Mouse (Mus musculus): Measurements from ENCODE around the gene Pknox2. TPM values are rescaled to one million over a fixed set of nuclear protein-coding genes. Genes with fewer than 3 reads are reported as not detected.

Gene Pknox2
- 46.1 and 52.3 TPM in 2 replicates for polyA plus RNA-seq (2015; fragmentation: Nextera tagmentation; extraction: Ambion mirVana)

- peak within 1 kb of the TSS; percentile 85 for H3K4me2 ChIP-seq
- no peaks in the 10 kb centered on the region for H3K36me3 ChIP-seq
- peak within 1 kb of the TSS; percentile 95 for H3K27ac ChIP-seq (replicated peaks)
- H3K4me1 ChIP-seq: peaks cover 35% of the 10 kb centered on the region
- peak; percentile 85 for ATAC-seq (ENCODE audit: low FRiP score)
- peak within 1 kb of the TSS; percentile 82 for H3K9ac ChIP-seq (replicated peaks)
- peak within 1 kb of the TSS; percentile 70 for H3K4me3 ChIP-seq (replicated peaks)
- 2% methylated on average over 9 of the region's 13 CpGs for WGBS
- H3K9me3 ChIP-seq (replicated peaks): no peaks in the 10 kb centered on the region
- H3K27me3 ChIP-seq (replicated peaks): no peaks in the 10 kb centered on the region; the same call in 1 of the 2 replicates
Measured at GRCm38 (mm10) chr9:37147359-37147685, at the start of gene Pknox2. Gene Pknox2 (minus strand): TSS chr9:37147407.

GRCm38 (mm10) chr9:37188024-37188423, 40.8 kb upstream of the Pknox2 start:
- Histone ChIP-seq H3K27me3 (replicated peaks) (no peaks in the 10 kb centered on the region), H3K27ac (replicated peaks) (no peak overlapping the region), H3K4me2 (no peak overlapping the region), H3K4me1 (0 out of 2 replicates have a peak, but pooled peaks cover 4% of the 10 kb centered on the region), H3K36me3 (no peaks in the 10 kb centered on the region), H3K9me3 (replicated peaks) (no peaks in the 10 kb centered on the region), H3K4me3 (replicated peaks) (no peak overlapping the region), H3K9ac (replicated peaks) (no peak overlapping the region)
- 92% methylated on average over 3 of the region's 3 CpGs for WGBS
- no peak for ATAC-seq (ENCODE audit: low FRiP score)

DNA sequence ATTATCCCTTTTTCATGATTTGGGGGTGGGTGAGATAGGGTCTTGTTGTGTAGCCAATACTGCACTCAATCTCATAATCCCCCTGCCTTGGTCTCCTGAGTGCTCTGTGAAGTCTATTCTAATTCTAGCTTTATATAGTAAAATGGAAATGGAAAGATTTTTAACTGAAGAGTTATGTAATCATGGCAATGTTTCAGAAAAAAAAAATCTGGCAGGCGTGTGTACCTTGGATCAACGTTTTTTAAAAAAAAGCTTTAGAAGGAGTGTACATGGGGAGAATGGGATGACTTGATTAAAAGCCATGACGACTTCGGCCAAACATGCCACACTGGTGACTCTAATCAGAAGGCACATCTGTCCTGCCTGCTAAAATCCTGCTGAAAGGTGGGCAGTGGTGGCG, 40.2 kb upstream of the Pknox2 start:
- Histone ChIP-seq H3K9ac (replicated peaks) (no peak overlapping the region), H3K4me2 (no peak overlapping the region), H3K27me3 (replicated peaks) (no peaks in the 10 kb centered on the region), H3K4me3 (replicated peaks) (no peak overlapping the region), H3K9me3 (replicated peaks) (no peaks in the 10 kb centered on the region), H3K27ac (replicated peaks) (no peak overlapping the region), H3K36me3 (no peaks in the 10 kb centered on the region), H3K4me1 (0 out of 2 replicates have a peak, but pooled peaks cover 4% of the 10 kb centered on the region)
- ATAC-seq (ENCODE audit: low FRiP score): no peak
- 88% methylated on average over 5 of the region's 5 CpGs for WGBS

DNA sequence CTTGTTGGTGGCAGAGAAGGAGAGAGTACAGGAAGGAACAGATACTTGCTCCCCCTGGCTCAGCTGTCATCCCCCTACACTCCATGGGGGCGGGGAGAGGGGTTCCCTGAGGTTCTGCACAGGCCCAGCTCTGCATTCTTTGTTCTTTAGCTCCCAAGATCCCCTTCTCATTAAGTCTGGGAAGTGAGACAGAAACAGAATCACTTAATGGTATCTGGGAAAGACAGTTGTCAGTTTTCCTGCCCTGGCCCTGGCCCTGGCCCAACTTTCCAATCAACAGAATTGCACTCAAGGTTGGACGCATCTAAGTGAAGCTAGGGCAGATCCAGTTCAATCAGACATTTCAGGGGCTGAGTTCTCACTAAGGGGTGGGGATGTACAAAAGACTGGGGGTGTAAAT, 36.0 kb upstream of the Pknox2 start:
- no peaks in the 10 kb centered on the region for H3K36me3 ChIP-seq
- no peak overlapping the region for H3K27ac ChIP-seq (replicated peaks)
- ATAC-seq (ENCODE audit: low FRiP score): no peak
- peaks cover 28% of the 10 kb centered on the region; the same call in 1 of the 2 replicates for H3K4me1 ChIP-seq
- WGBS: 79% methylated on average over 2 of the region's 2 CpGs
- no peak overlapping the region for H3K9ac ChIP-seq (replicated peaks)
- no peak overlapping the region for H3K4me2 ChIP-seq
- H3K4me3 ChIP-seq (replicated peaks): no peak overlapping the region
- no peaks in the 10 kb centered on the region for H3K27me3 ChIP-seq (replicated peaks)
- no peaks in the 10 kb centered on the region for H3K9me3 ChIP-seq (replicated peaks)

- 64% methylated on average over 5 of the region's 5 CpGs for WGBS
- H3K4me1 ChIP-seq: peaks cover 43% of the 10 kb centered on the region
- ATAC-seq (ENCODE audit: low FRiP score): no peak
- H3K27ac ChIP-seq (replicated peaks): 0 out of 2 replicates have a peak overlapping the region, but pooled peaks have one; percentile 37
- no peaks in the 10 kb centered on the region for H3K27me3 ChIP-seq (replicated peaks)
- H3K9ac ChIP-seq (replicated peaks): no peak overlapping the region
- H3K4me2 ChIP-seq: no peak overlapping the region
- no peaks in the 10 kb centered on the region for H3K36me3 ChIP-seq
- H3K4me3 ChIP-seq (replicated peaks): no peak overlapping the region
- no peaks in the 10 kb centered on the region for H3K9me3 ChIP-seq (replicated peaks)
Measured at GRCm38 (mm10) chr9:37181596-37181995, 34.4 kb upstream of the Pknox2 start.

- Histone ChIP-seq H3K27ac (replicated peaks) (0 out of 2 replicates have a peak overlapping the region, but pooled peaks have one; percentile 7), H3K4me3 (replicated peaks) (no peak overlapping the region), H3K4me2 (no peak overlapping the region), H3K27me3 (replicated peaks) (0 out of 2 replicates have a peak, but pooled peaks cover 3% of the 10 kb centered on the region), H3K36me3 (no peaks in the 10 kb centered on the region), H3K9me3 (replicated peaks) (no peaks in the 10 kb centered on the region), H3K9ac (replicated peaks) (no peak overlapping the region), H3K4me1 (peaks cover 52% of the 10 kb centered on the region)
- WGBS: 91% methylated on average over 4 of the region's 4 CpGs
- no peak for ATAC-seq (ENCODE audit: low FRiP score)
Measured at GRCm38 (mm10) chr9:37179596-37179995, 32.4 kb upstream of the Pknox2 start.

GRCm38 (mm10) chr9:37178911-37179310, 31.7 kb upstream of the Pknox2 start:
- Histone ChIP-seq H3K9me3 (replicated peaks) (no peaks in the 10 kb centered on the region), H3K4me1 (peaks cover 52% of the 10 kb centered on the region), H3K27ac (replicated peaks) (peak overlapping the region; percentile 60), H3K27me3 (replicated peaks) (0 out of 2 replicates have a peak, but pooled peaks cover 3% of the 10 kb centered on the region), H3K9ac (replicated peaks) (no peak overlapping the region), H3K4me2 (no peak overlapping the region), H3K4me3 (replicated peaks) (no peak overlapping the region), H3K36me3 (no peaks in the 10 kb centered on the region)
- peak; percentile 30; the same call in 1 of the 2 replicates for ATAC-seq (ENCODE audit: low FRiP score)
- 14% methylated on average over 4 of the region's 4 CpGs for WGBS

DNA sequence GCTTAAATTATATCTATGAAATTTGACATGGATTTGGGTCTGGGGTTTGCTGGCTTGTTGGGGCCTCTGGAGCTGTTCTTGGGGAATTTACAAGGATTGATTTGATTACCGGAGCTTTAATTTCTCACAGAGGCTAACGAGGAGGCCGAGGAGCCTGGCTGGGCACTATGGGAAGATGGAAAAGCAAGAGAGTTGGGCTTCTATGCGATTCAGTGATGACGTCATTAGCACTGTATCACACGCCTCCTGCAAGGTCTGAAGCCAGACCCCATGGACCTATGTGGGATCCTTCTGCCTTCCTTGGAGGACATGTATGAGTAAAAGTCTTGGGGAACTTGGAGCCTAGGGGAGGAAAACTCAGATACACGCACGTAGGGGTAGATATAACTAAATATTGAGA, 30.3 kb upstream of the Pknox2 start:
- Histone ChIP-seq H3K4me1 (peaks cover 52% of the 10 kb centered on the region), H3K27ac (replicated peaks) (peak overlapping the region; percentile 20; the same call in 1 of the 2 replicates), H3K9me3 (replicated peaks) (no peaks in the 10 kb centered on the region), H3K4me2 (no peak overlapping the region), H3K27me3 (replicated peaks) (0 out of 2 replicates have a peak, but pooled peaks cover 5% of the 10 kb centered on the region), H3K36me3 (no peaks in the 10 kb centered on the region), H3K4me3 (replicated peaks) (no peak overlapping the region), H3K9ac (replicated peaks) (no peak overlapping the region)
- ATAC-seq (ENCODE audit: low FRiP score): 0 out of 2 replicates have a peak, but pooled peaks have one; percentile 38
- WGBS: 41% methylated on average over 8 of the region's 8 CpGs

- peak overlapping the region; percentile 20; the same call in 1 of the 2 replicates for H3K27ac ChIP-seq (replicated peaks)
- ATAC-seq (ENCODE audit: low FRiP score): peak; percentile 62
- no peak overlapping the region for H3K4me2 ChIP-seq
- H3K27me3 ChIP-seq (replicated peaks): 0 out of 2 replicates have a peak, but pooled peaks cover 5% of the 10 kb centered on the region
- H3K4me1 ChIP-seq: peaks cover 52% of the 10 kb centered on the region
- no peaks in the 10 kb centered on the region for H3K36me3 ChIP-seq
- WGBS: 3% methylated on average over 5 of the region's 5 CpGs
- H3K4me3 ChIP-seq (replicated peaks): no peak overlapping the region
- H3K9me3 ChIP-seq (replicated peaks): no peaks in the 10 kb centered on the region
- H3K9ac ChIP-seq (replicated peaks): no peak overlapping the region
Measured at GRCm38 (mm10) chr9:37177107-37177506, 29.9 kb upstream of the Pknox2 start.

GRCm38 (mm10) chr9:37176002-37176401, 28.8 kb upstream of the Pknox2 start:
- peaks cover 48% of the 10 kb centered on the region for H3K4me1 ChIP-seq
- H3K9ac ChIP-seq (replicated peaks): no peak overlapping the region
- H3K9me3 ChIP-seq (replicated peaks): no peaks in the 10 kb centered on the region
- no peaks in the 10 kb centered on the region for H3K36me3 ChIP-seq
- H3K27me3 ChIP-seq (replicated peaks): 0 out of 2 replicates have a peak, but pooled peaks cover 5% of the 10 kb centered on the region
- no peak overlapping the region for H3K4me3 ChIP-seq (replicated peaks)
- H3K27ac ChIP-seq (replicated peaks): peak overlapping the region; percentile 23; the same call in 1 of the 2 replicates
- no peak for ATAC-seq (ENCODE audit: low FRiP score)
- WGBS: 36% methylated on average over 3 of the region's 3 CpGs
- no peak overlapping the region for H3K4me2 ChIP-seq

DNA sequence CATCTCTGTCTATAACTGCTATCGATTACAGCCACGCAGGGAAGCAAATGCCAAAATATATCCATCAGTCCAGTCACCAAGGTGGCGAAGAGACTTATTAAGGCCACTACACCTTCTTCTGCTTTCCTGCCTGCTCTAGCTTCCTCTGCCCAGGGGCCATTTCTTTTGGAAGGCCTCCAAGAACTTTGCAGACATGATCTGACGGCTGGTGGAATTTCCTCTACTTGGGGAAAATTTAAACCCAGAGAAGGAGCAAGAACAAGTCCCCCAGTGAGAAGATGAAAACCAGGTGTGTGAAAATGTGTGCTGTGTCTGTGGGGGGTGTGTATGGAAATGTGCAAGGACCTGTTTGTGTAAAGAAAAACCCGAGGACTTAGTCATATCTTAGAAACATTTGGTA, 26.2 kb upstream of the Pknox2 start:
- no peak for ATAC-seq (ENCODE audit: low FRiP score)
- H3K9me3 ChIP-seq (replicated peaks): no peaks in the 10 kb centered on the region
- no peak overlapping the region for H3K27ac ChIP-seq (replicated peaks)
- H3K4me3 ChIP-seq (replicated peaks): no peak overlapping the region
- WGBS: 72% methylated on average over 5 of the region's 5 CpGs
- peaks cover 30% of the 10 kb centered on the region for H3K4me1 ChIP-seq
- H3K27me3 ChIP-seq (replicated peaks): 0 out of 2 replicates have a peak, but pooled peaks cover 5% of the 10 kb centered on the region
- no peak overlapping the region for H3K4me2 ChIP-seq
- no peak overlapping the region for H3K9ac ChIP-seq (replicated peaks)
- no peaks in the 10 kb centered on the region for H3K36me3 ChIP-seq

DNA sequence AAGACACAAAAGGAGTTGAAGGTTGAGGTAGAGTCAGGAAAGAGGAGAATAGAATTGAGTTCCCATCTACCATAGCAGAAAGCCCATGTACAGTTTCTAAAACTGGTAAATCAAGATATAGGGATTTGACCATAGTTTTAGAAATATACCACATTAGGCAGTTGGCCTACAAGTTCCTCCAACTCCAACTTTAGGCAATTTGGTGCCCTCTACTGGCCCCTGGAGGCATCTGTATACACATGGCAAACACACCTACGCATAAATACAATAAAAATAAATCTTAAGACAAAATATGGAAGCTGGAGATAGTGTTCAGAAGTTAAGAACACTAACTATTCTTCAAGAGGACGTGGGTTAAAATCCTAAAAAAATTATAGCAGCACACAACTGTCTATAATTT, 19.7 kb upstream of the Pknox2 start:
- no peaks in the 10 kb centered on the region for H3K36me3 ChIP-seq
- H3K4me3 ChIP-seq (replicated peaks): no peak overlapping the region
- H3K4me2 ChIP-seq: no peak overlapping the region
- H3K9me3 ChIP-seq (replicated peaks): no peaks in the 10 kb centered on the region
- no peaks in the 10 kb centered on the region for H3K27me3 ChIP-seq (replicated peaks)
- WGBS: 72% methylated on average over 2 of the region's 2 CpGs
- H3K4me1 ChIP-seq: no peaks in the 10 kb centered on the region
- no peak overlapping the region for H3K9ac ChIP-seq (replicated peaks)
- H3K27ac ChIP-seq (replicated peaks): no peak overlapping the region
- ATAC-seq (ENCODE audit: low FRiP score): no peak
